Mouse (Mus musculus) B cell, adult (primary cell): ENCODE measurements around the gene Nxph2. TPM values are rescaled to one million over a fixed set of nuclear protein-coding genes. Genes with fewer than 3 reads are reported as not detected.

Experiments used
- total RNA-seq: library from RNA; stranded (reverse); gene quantifications from 4 replicates; pipeline ENCODE4 v1.2.4, GENCODE M21; 2023; ENCODE audit not compliant: inconsistent age

Gene Nxph2
- total RNA-seq: not detected in 4 replicates

GRCm38 (mm10) chr2:23320746-23321585, at the start of gene Nxph2:
TSS of gene Nxph2 (plus strand) at chr2:23321246.

Other genes starting within 250 kb of the Nxph2 start
- 0.12 to 0.80 TPM (median 0.33 TPM) in 4 replicates for gene Mastl, start 165.2 kb upstream of the Nxph2 start, total RNA-seq
- 147 to 160 TPM (median 156 TPM) in 4 replicates for gene Yme1l1, start 164.9 kb upstream of the Nxph2 start, total RNA-seq
- 0.36 to 0.51 TPM in 2 of 4 replicates, not detected in the others for gene 4931423N10Rik, start 113.8 kb upstream of the Nxph2 start, total RNA-seq